Mouse (Mus musculus): Measurements from ENCODE around the gene Kirrel.
A peak's percentile ranks its signal among the peaks of the same experiment; 100 is the strongest.

Gene Kirrel

DNA sequence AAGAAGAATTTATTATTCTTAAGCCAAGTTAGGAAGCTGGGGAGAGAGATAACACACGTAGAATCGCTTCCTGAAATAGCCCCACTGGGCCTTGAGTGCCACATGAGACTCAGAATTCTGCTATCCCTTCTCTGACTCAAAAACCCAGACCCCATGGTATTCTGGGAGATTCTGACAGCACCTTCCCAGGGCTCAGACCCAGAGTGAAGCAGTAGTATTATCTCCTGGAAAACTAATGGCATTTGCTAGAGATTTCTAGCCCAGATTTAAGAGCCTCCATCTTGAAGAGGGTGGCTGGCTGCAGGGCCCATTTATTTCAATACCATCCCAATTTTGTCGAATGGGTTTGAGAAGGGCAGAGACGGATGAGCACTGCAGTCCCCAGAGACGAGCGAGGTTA, 6.9 kb downstream of the Kirrel start:
- no peak for DNase-seq (ENCODE audit: low spot score)

DNA sequence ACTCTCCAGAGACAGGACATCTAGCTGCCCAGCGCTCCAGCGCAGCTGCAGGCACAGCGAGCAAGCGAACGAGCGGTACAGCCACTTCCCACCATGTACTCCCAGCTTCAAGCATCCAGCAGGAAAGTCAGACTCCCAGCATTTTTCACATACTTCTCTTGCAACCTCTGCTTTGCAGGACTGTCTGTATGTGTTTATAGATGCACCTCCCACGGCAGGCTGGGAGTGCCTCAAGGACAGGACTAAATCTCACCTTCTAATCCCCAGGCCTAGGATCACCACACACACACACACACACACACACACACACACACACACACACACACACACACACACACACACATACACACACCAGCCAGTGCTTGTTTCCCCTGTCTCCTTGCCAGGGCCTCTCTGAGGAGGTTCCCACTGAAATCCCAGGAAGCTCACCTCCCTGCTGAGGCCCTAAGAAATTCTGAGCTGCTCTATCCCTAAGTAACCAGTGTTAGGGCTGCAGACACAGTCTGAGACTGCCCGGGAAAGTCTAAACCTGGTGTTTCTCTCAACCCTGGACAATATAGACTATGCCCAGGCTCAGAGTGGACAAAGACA, 9.2 kb downstream of the Kirrel start:
- DNase-seq (ENCODE audit: low spot score): no peak

DNA sequence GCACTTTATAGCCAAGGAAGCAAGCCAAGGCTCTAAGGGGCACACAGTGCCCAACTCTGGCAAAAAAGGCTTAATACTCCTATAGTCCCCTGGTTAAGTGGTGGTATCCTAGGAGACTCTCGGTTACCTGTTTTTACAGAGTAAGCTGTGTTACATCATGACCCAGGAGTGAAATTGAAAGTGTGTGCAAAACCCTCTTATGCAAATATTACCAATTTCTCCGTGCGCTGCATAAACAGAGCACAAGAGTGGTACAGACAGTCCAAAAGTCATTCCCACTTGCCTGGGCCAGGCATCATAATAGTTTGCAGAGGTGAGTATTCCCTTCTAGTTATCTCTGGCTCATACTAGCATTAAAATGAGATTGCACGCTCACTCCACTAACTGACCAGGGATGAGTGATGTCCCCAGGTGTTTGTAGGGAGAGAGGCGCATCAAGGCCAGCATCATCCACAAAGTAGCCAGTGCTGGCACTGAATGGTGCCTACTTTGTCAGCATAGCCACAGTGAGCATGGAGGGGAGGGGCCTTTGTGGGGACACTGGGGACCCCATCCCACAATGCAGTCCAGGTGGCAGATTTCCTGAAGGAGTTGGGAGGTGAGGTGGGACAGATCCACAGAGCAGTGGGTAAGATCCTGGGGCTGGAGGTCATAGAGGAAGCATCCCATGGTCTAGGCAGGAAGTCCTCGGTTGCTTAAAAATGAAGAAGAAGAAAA, 10.3 kb downstream of the Kirrel start:
- DNase-seq (ENCODE audit: low spot score): no peak

DNA sequence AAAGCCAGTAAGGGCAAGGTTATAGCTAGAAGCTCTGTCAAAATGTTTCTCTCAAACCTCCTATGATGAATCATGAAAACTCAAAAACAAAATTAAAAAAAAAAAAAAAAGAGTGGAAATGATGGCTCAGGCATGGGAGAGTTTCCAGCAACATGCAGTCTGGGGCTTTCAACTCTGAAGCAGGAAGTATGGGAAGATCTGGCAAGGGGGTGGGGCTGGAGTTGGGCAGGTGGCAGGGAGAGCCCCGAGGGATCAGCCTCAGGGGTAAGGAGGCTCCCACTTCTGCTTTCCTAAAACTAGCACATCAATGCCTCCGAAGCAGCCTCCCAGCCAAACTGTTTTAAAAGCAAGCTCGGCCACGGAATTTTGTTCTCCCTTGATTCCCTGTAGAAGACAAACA, 11.4 kb downstream of the Kirrel start:
- DNase-seq (ENCODE audit: low spot score): no peak

DNA sequence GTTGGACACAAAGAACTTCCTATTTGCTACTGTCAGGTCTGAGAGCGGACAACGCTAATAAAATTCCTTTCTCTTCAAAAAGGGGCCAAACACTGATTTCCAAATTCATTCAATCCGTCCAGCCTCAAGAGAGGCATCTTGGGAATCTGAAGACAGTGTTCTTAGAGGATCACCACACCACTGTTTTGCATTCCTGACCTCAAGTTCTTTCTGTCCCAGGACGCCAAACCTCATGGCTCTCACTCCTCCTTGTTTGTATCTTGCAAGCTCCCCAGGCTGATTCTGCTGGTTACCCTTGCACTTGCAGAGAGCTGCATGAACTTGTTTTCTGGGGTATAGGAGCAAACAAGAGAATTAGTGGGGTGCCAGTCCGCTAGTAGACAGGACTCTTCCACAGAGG, 12.2 kb downstream of the Kirrel start:
- no peak for DNase-seq (ENCODE audit: low spot score)

DNA sequence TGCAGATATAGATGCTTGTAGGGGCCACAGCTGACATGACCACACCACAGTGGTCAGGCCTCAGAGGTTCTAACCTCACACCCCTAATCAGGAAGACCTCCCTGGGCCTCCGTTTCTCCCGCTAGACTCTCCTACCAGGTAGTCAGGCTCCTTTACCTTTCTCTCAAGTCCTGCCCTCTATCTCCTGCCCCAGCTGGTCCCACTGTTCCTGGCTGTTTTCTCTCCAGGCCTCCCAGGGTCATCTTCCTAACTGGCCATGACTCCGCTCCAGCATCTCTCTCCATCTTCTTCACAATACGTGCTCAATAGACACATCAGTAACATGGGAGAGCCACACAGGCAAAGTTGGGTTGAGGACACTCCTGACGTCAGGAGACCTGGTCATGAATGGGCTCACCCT, 12.9 kb downstream of the Kirrel start:
- no peak for DNase-seq (ENCODE audit: low spot score)

DNA sequence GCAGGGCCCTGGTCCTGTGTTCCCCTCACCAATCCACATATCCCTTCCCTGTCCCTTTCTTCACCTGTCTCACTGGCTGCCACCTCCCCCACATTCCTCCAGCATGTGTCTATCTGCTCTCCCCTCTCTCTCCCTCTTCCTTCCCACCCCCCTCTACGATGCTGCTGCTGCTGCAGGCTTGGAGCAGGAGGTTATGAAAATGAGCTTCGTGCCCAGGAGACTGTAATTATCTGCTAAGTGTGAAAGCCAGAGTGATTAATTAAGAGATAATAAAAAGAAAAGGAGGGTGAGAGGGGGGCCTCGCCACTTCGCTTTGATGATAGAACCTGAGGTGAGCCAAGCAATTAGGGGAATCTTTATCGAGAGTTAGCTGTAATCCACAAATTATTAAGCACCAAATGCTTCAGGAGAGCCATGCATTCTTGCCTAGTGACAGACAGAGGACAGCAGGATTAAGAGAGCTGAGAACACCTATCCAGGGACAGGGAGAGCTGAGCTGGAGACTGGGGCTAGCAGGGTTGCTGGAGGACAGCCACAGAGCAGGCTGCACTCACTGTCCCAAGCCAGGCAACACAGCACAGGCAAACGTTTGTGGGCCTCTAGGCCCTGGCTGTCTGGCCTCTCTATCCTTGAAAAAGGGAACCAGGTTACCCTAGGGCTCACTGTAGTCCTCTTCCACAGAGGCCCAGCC, 13.6 kb downstream of the Kirrel start:
- DNase-seq (ENCODE audit: low spot score): no peak

DNA sequence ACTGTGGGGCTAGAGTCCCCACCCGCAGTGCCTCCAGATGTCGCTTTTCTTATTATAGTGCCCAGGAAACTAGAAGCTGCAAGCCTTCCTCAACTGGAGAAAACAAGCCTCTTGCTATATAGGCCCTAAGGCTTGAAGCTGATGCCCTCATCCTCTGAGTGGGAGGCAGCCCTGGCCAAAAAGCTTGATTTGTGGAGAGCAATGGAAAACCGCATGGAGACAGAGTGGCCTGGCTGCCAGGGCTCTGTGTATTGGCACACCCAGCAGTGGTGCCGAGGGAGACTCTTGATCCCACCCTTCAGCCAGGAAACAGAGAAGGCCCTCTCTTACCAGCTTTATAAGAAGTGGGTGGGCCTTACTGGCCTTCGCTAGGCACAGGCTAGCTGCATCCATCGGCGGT, 15.4 kb downstream of the Kirrel start:
- no peak for DNase-seq (ENCODE audit: low spot score)

DNA sequence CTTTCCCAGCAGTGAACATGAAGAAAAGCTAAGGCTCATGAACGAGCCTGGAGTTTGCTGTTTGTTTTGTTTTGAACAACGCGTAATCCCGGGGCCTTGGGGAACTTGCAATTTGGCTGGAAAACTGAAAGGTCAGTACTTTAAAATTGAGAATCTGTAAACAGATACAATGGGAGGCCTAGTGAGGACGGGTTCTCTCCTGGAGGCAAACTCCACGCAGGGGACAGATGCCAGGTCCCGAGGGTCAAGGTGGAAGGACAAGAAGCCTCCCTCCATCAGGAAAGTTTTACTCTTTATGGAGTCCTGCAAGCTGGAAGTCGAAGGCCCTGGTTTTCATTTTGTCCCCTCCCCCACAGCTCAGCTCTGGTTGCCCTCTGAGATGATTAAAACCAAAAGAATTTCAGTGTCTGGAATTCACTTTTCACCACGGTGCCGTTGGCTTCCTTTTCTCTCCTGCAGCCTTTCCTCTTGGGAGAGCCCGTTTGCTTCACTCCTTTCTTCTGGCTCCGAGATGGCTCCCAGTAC, 16.7 kb downstream of the Kirrel start:
- peak; percentile 55 for DNase-seq (ENCODE audit: low spot score)

DNA sequence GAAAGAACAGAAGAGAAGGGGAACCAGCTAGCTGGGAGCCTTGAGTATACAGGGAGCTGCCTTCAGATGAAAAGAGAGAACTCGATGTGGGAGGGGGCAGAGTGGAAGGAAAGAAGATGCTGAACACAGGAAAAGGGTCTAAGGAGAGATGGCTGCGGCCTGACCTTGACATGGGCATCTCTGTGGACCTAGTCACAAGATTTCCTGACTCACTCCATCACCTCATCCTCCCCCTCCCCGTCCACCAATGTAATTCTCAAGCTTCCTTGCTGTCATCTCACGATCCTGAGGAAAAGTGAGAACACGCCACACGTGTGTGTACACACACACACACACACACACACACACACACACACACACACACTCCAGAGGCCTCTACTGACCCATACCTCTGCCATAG, 17.2 kb downstream of the Kirrel start:
- DNase-seq (ENCODE audit: low spot score): no peak

DNA sequence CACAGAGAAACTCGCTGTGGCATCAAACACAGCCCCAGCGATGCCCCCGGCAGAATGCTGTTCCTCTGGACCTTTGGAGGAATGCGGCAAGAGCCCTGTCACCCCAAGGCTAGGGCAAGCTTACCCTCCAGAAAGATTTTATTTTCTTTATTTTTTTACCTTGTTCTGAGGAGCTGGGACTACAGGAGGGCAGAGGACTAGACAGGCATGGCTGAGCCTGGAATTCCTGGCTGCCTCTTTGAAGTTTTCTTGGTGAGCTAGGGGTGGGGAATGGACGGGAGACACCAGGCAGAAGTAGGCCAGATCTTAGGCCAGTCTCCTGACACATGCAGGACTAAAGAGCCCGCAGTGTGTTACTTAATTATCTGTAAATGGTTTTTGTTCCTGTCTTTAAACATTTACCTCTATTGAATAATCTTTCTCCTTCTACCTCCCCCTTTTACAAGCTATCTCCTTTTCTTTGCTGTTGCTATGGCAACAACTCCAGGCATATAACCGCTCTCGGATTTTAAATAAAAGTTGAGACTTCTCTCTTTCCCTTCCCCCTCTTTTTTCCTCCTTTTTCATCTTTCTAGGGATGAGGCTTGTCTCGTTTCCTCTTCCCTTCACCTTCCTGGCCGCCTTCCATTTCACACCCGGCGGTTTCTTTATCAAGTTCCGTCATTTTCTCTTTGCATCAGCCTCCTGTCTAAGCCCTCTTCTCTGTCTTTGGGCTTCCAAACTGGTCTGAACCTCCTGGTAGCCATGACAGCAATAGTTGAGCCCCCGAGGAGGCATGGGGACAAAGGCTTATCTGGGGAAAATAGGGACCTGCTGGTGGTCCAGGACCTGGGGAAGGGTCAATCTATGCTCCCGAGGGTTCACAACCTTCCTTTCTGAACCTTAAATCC, 19.9 kb downstream of the Kirrel start:
- DNase-seq (ENCODE audit: low spot score): no peak

DNA sequence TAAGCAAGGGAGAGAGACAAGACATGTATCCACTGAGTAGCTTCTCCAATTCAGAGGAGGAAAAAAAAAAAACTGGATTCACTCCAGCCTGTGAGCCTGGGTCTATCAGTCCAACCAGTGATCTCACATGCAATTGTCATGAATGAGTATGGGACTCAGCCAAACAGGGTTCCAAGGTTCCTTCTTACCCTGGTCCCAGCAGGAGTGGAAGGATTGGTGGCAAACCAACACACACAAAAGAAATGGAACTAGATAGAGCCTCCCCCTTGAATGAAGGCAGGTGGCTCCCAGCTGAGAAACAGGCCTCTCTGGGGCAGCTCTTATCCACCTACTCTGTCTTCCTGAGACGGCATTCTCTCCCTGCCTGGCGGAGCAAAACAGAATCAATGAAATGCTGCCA, 21.5 kb downstream of the Kirrel start:
- DNase-seq (ENCODE audit: low spot score): no peak

DNA sequence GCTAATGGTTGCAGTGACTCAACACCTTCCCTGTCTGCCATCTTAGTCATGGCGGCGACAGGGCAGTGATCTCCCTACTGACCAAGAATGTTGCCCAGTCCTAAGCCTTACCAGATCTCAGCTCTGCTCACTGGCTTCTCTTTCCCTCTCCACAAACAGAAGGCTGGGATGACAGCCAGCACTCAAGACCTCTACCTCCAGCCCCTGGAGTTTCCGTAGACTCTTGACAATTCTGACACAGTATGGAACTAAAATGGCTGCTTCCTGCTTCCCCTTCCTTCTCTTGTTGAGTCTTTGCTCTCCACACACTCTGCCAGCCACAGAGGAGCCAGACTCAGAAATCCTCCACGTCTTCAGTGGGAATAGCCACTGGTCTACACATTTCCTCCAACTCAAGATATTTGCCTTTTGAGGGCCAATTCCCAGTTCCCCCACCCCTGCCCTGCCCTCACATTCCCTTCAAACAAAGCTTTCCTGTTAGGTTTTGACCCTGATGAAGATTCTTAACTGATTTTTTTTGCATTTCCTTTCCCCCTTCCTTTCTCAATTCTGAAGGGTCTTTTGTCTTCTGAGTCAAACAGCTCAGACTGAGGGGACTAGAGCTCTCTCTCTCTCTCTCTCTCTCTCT, 22.3 kb downstream of the Kirrel start:
- DNase-seq (ENCODE audit: low spot score): no peak

DNA sequence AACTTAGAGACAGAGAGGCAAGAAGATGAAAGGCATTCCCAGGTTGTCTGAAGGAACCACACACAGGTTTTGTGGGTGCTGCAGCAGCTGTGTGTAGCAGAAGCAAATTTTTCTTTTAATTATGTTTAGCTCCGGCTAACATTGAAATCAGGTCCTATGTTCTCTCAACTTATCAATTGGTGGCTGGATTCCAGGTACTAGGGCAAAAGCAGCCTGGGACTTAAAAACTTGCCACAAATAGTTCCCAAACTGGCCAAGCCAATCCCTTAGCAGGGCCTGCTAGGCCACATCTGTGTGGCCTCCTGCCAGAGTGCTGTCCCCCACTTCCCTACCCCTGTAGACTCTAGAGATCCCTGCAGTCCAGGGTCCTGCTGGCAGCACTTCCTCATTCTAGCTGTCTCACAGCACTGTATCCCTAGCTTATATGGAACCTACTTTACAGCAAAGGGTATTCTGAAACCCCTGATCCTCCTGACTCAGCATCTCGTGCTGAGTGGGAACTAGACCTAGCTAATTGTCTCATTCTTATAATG, 23.2 kb downstream of the Kirrel start:
- no peak for DNase-seq (ENCODE audit: low spot score)

DNA sequence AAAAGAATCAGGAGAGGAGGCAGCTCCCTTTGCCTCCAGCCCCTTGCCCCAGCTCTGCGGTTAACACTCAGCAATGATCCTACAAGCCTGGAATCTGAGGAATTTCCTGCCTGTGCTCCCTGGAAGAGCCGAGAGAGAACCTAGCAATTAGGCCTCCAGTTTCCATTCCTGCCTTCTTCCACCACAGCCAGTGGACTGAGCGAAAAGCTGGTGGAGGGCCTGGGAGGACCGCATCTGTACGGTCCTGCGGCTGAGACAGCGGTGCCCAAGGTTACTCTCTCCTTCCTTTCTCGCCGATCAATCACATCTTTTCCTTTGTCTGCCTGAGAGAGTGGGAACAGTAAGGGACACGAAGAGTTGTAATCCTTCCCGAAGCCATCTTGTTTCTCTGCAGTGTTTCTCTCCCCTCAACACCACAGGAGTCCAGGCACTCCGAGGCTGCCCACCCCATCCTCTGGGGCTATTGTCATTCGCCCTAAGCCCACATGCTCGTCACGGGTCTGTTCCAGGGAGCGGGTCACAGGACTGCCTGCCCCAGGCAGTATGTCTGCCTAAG, 23.8 kb downstream of the Kirrel start:
- no peak for DNase-seq (ENCODE audit: low spot score)

DNA sequence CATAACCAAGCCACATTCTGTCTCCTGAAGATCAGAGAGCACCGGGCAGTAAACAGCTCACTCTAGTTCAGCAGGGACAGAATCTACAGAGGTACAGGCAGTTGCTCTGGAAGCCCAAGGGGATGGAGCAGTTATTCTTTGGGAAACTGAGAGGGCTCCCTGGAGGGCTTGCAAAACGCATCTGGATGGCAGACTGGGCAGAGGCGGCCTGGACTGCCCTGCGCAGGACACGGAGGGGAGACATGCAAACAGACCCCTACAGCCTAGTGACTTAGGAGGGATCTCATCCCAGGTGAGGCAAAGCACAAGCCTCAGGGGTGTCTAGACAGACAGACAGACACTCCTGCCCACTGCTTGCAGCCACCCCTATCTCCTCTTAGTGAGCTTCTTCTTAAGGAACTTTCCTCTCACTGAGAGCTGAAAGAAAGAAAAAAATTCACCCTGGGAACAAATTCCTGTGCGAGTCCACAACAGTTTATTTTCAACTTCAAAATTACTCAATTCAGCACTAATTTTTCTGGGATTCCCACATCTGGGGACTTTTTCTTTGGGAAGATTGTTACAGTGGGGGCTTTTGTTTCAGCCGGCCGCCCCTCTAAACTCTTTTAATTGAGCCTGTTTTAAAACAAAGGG, 24.4 kb downstream of the Kirrel start:
- no peak for DNase-seq (ENCODE audit: low spot score)

DNA sequence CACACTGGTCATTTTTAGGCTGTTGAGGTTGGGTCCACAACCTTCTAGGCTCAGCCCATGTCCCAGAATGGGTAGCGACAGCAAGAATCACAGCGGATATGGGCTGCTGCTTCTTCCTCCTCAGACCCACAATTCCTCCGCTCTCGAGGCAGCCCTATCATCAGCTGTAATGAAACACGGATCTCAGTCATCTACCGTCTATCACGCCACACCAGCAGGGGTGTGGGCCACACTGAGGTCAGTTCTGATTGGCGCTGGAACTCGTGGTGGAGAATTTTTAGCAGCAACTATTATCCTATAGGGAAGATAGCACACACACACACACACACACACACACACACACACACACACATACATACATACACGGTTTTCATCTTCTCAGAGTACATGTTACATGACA, 25.1 kb downstream of the Kirrel start:
- no peak for DNase-seq (ENCODE audit: low spot score)

DNA sequence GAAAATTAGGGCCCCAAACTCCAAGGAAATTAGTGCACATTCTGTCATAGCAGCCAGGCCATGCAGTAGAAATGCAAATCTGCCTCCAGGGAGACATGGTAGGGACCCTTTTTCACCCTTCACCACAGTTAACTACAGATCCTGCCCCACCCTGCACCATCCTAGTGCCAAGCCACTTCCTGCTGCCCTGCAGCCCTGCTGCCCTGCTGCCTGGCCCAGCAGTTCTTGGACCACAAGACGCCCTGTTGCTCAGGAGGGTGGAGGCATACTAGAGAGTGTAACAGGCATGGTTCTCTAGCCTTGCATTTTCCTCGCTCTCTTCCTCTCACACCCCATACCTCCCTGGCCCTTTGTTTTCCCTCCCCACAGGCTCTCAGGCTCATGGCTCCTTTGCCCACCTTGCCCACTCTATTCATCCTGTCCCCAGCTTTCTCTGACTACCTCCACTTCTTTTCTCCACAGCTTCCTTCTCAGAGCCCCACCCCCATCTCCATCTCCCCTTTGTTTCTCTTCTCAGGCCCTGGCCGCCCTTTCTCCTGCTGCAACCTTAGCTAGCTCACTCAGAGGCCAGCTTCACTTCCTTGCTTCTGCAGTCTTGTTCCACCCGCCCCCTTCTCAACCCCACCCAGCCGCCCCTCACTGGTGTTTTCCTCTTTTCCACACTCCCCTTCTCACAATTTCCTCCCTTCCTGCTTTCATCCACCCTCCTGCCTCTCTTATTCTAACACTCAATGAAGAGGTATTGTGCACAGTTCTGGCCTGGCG, 29.9 kb downstream of the Kirrel start:
- no peak for DNase-seq (ENCODE audit: low spot score)

DNA sequence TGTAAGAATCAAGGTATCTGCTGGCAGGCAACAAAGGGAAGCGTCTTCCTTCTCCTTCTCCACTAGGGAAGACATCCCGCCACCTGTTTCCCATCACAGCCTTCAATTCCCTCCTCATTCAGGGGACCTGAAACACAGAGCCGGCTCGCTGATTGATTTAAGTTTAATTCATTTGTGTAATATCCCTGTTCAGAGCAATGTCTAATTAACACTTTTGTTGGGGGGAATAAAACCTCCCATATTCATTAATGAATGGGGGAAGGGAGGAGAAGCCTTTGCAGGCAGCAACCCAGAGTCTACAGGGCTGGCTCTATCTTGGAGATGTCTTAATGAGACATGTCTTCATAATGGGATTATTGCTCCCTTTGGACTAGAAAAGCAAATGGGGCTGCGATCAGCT, 34.3 kb downstream of the Kirrel start:
- no peak for DNase-seq (ENCODE audit: low spot score)

DNA sequence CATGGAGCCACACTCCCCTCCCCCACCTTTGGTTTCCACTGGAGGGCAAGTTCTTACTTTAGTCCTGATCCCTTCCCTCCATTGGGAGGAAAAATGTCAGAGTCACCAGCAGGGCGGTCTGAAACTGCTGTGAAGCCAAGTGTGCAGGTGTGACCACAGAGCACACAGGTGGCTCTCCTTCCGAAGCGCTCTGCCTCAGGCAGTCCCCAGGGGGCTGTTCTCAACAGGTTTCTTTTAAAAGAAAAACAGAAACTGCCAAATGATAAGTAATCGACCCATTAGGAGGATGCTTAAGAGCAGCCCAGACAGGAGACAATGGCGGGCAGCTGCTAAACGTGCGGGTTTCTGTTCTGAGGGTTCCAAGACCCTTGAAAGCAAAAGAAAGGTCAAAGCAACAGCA, 37.8 kb downstream of the Kirrel start:
- DNase-seq (ENCODE audit: low spot score): no peak

Data from ovary, adult 18-20 months (tissue).